Mouse (Mus musculus): Measurements from ENCODE around the gene Oscar. TPM values are rescaled to one million over a fixed set of nuclear protein-coding genes. Genes with fewer than 3 reads are reported as not detected.
A peak's percentile ranks its signal among the peaks of the same experiment; 100 is the strongest.
"Not testable (repeated sequence)": the region's sequence is repeated elsewhere in the genome, so short reads cannot be mapped to it uniquely, and the experiment has no call there.

The Oscar gene
- polyA plus RNA-seq, 1 experiment = 1.1 TPM

DNA sequence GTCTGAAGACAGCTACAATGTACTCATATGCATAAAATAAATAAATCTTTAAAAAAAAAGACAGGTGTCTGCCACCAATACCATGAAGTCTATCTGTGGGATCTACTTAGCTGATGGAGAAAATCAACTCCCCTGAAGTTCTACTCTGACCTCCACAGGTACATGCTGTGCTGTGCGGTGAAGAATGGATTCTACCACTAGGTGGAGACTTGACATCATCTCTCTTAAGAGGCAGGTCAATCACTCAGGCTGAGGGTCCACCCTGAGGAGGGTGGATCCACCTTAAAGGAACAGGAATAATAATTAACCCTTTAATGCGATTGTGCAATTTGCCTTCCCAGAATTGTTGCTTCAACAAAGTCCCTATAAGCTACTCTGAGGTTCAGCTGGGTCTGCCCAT lies 9.2 kb downstream of the Oscar start:
- no peaks in the 10 kb centered on the region for H3K4me1 ChIP-seq (ENCODE audit: control insufficient read depth, insufficient read depth, low read length)
- WGBS = 12% methylated on average over 2 of the region's 2 CpGs
- H3K27ac ChIP-seq (ENCODE audit: control insufficient read depth, insufficient read depth, low read depth, low read length, poor library complexity) = no peak overlapping the region
- no peak for TF ChIP-seq POLR2A (IDR thresholded peaks at IDR 0.05; ENCODE audit: borderline replicate concordance, control insufficient read depth, low read depth, low read length)
- TF ChIP-seq CTCF (IDR thresholded peaks at IDR 0.05; ENCODE audit: control insufficient read depth, insufficient read depth, low read length) = peak; percentile 41; the same call in 1 of the 2 replicates
- no peak overlapping the region for H3K4me3 ChIP-seq (replicated peaks; ENCODE audit: control insufficient read depth, low read depth, low read length)

DNA sequence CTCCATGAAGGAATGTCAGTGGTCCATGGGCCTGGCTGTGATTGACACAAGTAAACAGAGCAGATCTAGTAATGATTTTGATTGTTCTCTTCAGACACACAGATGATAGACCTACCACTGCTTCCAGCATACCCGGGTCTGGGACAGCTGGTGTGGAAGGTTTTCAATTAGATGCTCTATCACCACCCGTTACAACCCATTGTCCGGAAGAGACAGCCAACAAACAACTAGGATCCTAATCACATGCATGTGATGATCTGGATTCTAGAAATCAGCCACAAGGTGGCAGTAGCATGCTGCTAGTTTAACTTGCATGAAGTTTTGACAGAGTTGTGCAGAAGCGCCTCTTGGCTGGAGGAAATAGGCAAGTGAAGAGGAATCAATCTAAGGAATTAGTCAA lies 14.8 kb downstream of the Oscar start:
- WGBS = 6% methylated on average over 4 of the region's 4 CpGs
- no peak overlapping the region for H3K4me3 ChIP-seq (replicated peaks; ENCODE audit: control insufficient read depth, low read depth, low read length)
- no peaks in the 10 kb centered on the region for H3K4me1 ChIP-seq (ENCODE audit: control insufficient read depth, insufficient read depth, low read length)
- TF ChIP-seq CTCF (IDR thresholded peaks at IDR 0.05; ENCODE audit: control insufficient read depth, insufficient read depth, low read length) (no peak), POLR2A (IDR thresholded peaks at IDR 0.05; ENCODE audit: borderline replicate concordance, control insufficient read depth, low read depth, low read length) (no peak)
- no peak overlapping the region for H3K27ac ChIP-seq (ENCODE audit: control insufficient read depth, insufficient read depth, low read depth, low read length, poor library complexity)

DNA sequence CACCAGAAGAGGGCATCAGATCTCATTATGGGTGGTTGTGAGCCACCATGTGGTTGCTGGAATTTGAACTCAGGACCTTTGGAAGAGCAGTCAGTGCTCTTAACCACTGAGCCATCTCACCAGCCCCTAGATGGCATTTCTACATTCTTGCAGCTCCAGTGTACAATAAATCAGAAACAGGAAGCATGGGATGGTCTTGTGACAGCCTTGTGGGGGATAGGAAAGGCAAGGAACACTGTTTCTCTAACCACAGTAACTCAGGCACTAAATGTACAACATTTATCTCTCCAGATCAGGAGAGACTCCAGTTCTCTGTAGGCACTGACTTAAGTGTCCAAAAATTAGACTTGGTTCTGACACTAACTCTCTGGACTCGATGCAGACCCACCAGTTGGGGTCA lies 18.2 kb downstream of the Oscar start:
- H3K4me3 ChIP-seq (replicated peaks; ENCODE audit: control insufficient read depth, low read depth, low read length); H3K4me1 ChIP-seq (ENCODE audit: control insufficient read depth, insufficient read depth, low read length); H3K27ac ChIP-seq (ENCODE audit: control insufficient read depth, insufficient read depth, low read depth, low read length, poor library complexity): not testable (repeated sequence)
- 2% methylated on average over 1 of the region's 1 CpGs for WGBS

DNA sequence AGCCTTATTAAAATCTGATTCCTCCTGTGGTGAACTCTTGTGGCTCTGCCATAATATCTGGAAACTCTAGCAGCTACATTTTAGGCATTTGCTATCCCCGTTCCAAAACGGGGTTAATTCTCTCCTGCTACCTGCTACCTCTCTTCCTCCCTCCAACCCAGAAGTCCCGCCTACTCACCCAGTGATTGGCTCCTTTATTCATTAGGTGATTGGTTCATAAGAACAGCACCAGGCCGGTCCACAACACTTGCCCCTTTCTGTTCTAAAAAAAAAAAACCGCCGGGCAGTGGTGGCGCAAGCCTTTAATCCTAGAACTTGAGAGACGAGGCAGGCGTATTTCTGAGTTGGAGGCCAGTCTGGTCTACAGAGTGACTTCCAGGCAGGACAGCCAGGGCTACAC lies 20.8 kb downstream of the Oscar start:
- 8% methylated on average over 9 of the region's 9 CpGs for WGBS
- H3K4me3 ChIP-seq (replicated peaks; ENCODE audit: control insufficient read depth, low read depth, low read length) = peak overlapping the region; percentile 31
- TF ChIP-seq CTCF (IDR thresholded peaks at IDR 0.05; ENCODE audit: control insufficient read depth, insufficient read depth, low read length) (no peak), POLR2A (IDR thresholded peaks at IDR 0.05; ENCODE audit: borderline replicate concordance, control insufficient read depth, low read depth, low read length) (no peak)

DNA sequence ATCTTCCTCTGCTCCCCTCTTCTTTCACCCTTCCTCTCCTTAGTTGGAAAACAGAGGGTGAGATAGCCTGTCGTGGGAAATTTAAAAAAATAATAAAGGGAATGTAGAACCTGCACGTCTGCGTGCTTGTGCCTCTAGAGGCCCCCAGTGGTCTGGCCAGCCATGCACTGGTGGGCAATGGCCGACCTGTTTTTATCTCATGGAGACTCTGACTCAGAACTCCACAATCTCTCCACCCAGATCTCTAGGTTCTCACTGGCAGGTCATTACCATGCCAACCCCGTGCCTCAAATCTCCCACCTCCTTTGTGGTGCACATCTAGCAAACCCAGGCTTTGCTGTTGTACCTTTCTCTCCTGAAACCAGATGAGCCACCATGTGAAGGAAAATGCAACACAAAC lies 21.3 kb downstream of the Oscar start:
- Histone ChIP-seq H3K4me3 (replicated peaks; ENCODE audit: control insufficient read depth, low read depth, low read length) (peak overlapping the region; percentile 18), H3K4me1 (ENCODE audit: control insufficient read depth, insufficient read depth, low read length) (no peaks in the 10 kb centered on the region), H3K27ac (ENCODE audit: control insufficient read depth, insufficient read depth, low read depth, low read length, poor library complexity) (no peak overlapping the region)
- TF ChIP-seq POLR2A (IDR thresholded peaks at IDR 0.05; ENCODE audit: borderline replicate concordance, control insufficient read depth, low read depth, low read length) (no peak), CTCF (IDR thresholded peaks at IDR 0.05; ENCODE audit: control insufficient read depth, insufficient read depth, low read length) (no peak)
- 9% methylated on average over 5 of the region's 5 CpGs for WGBS

More for the DNA sequence above, 20.8 kb downstream of the Oscar start:
- H3K4me1 ChIP-seq (ENCODE audit: control insufficient read depth, insufficient read depth, low read length) = no peaks in the 10 kb centered on the region
- no peak overlapping the region for H3K27ac ChIP-seq (ENCODE audit: control insufficient read depth, insufficient read depth, low read depth, low read length, poor library complexity)

DNA sequence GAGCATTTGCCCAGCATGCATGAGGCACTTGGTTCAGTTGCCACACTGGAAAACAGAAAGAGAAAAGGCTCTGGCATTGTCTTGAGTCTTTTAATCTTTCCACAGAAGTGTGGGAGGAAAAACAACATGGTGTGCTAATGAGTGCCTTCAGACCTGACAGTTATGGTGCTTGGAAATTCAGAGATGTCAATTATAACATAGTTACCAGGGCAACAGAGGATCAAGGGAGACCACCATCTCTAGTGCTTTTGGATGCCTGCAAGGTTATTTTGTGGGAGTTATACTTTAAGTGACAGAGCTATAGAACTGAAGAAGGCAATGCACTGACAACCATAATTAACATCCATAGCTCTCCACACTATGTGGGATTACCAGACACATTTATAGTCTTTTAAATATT lies 22.1 kb downstream of the Oscar start:
- TF ChIP-seq POLR2A (IDR thresholded peaks at IDR 0.05; ENCODE audit: borderline replicate concordance, control insufficient read depth, low read depth, low read length) = no peak
- TF ChIP-seq CTCF (IDR thresholded peaks at IDR 0.05; ENCODE audit: control insufficient read depth, insufficient read depth, low read length) = no peak
- Histone ChIP-seq H3K27ac (ENCODE audit: control insufficient read depth, insufficient read depth, low read depth, low read length, poor library complexity) (no peak overlapping the region), H3K4me3 (replicated peaks; ENCODE audit: control insufficient read depth, low read depth, low read length) (no peak overlapping the region), H3K4me1 (ENCODE audit: control insufficient read depth, insufficient read depth, low read length) (no peaks in the 10 kb centered on the region)

DNA sequence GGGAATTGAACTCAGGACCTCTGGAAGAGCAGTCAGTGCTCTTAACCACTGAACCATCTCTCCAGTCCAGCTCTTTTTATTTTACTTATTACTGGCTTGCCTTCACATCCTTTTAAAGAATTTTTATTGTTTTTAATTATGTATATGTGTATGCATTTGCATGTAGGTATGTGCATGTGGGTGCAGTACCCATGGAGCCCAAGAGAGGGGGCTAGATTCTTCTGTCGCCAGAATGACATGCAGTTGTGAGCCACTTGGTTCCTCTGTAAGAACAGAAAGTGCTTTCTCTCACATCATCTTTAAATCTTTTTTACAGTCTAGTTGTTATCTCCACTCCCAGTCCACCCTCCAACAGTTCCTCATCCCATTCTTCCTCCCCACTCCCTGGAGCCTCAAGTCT lies 24.4 kb downstream of the Oscar start:
- 63% methylated on average over 1 of the region's 1 CpGs for WGBS
- Histone ChIP-seq H3K27ac (ENCODE audit: control insufficient read depth, insufficient read depth, low read depth, low read length, poor library complexity) (no peak overlapping the region), H3K4me3 (replicated peaks; ENCODE audit: control insufficient read depth, low read depth, low read length) (no peak overlapping the region), H3K4me1 (ENCODE audit: control insufficient read depth, insufficient read depth, low read length) (no peaks in the 10 kb centered on the region)
- TF ChIP-seq POLR2A (IDR thresholded peaks at IDR 0.05; ENCODE audit: borderline replicate concordance, control insufficient read depth, low read depth, low read length) (no peak), CTCF (IDR thresholded peaks at IDR 0.05; ENCODE audit: control insufficient read depth, insufficient read depth, low read length) (no peak)

DNA sequence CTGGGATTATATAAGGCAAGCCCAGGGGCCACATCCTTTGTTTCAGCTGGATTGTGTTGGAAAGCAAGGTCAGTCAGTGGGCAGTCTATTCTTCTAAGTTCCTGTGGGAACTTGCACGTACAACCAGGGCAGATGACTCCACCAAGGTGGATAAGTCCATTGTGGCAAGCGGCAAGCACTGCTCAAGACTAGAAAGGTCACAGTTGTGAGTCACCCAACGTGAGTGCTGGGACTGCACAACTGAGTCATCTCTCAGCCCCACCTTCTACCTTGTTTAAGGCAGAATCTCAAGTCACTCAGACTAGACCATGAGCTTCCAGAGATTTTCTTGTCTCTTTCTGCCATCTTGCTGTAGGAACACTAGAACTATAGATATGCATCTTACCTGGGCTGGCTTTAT lies 25.4 kb downstream of the Oscar start:
- Histone ChIP-seq H3K4me3 (replicated peaks; ENCODE audit: control insufficient read depth, low read depth, low read length) (no peak overlapping the region), H3K27ac (ENCODE audit: control insufficient read depth, insufficient read depth, low read depth, low read length, poor library complexity) (no peak overlapping the region), H3K4me1 (ENCODE audit: control insufficient read depth, insufficient read depth, low read length) (no peaks in the 10 kb centered on the region)
- TF ChIP-seq POLR2A (IDR thresholded peaks at IDR 0.05; ENCODE audit: borderline replicate concordance, control insufficient read depth, low read depth, low read length) (no peak), CTCF (IDR thresholded peaks at IDR 0.05; ENCODE audit: control insufficient read depth, insufficient read depth, low read length) (no peak)
- WGBS = 68% methylated on average over 3 of the region's 3 CpGs

DNA sequence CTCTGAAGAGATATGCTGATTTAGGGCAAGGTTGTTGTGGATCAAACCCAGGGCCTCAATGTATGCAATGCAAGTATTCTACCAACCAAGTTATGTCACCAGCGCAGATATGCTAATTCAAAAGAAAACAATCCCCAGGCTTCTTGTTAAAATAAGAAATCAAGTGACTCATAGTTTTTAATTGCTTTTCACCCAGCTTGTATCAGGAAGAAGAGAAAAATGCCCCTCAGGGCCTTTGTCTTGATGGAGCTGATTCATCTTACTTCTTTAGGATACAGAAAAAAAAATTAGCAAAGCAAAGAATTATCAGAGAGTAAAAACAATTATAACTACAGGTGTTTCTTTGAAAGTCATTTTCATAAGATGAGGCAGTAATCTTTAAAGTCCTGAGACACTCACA lies 28.7 kb downstream of the Oscar start:
- 76% methylated on average over 1 of the region's 1 CpGs for WGBS
- no peak overlapping the region for H3K27ac ChIP-seq (ENCODE audit: control insufficient read depth, insufficient read depth, low read depth, low read length, poor library complexity)
- no peaks in the 10 kb centered on the region for H3K4me1 ChIP-seq (ENCODE audit: control insufficient read depth, insufficient read depth, low read length)
- H3K4me3 ChIP-seq (replicated peaks; ENCODE audit: control insufficient read depth, low read depth, low read length) = no peak overlapping the region
- TF ChIP-seq CTCF (IDR thresholded peaks at IDR 0.05; ENCODE audit: control insufficient read depth, insufficient read depth, low read length) (no peak), POLR2A (IDR thresholded peaks at IDR 0.05; ENCODE audit: borderline replicate concordance, control insufficient read depth, low read depth, low read length) (no peak)

Data from bone marrow, adult 2 months (tissue).